Mouse (Mus musculus): ENCODE data around the gene Zfp638. TPM values are rescaled to one million over a fixed set of nuclear protein-coding genes. Genes with fewer than 3 reads are reported as not detected.

Zfp638 gene
- polyA plus RNA-seq, 1 experiment from 2014 or later, result 51.1 TPM

DNA sequence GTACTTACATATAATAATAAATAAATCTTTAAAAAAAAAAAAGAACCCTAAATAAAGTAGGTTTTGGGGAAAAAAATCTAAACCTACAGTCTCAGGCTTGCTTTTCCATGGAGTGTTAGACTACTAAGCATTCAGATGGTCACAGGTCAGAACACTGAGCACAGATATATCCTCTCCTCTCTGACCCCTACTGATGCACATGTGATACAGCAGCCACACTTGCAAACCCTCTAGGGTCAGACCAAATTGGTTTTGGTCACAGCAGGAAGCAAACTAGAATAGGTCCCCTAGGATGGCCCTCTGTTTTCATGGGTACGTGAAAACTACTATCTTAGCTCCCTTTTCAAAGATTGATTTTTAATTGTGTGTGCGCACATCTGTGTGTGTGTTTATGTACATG, 30.1 kb upstream of the Zfp638 start:
- Histone ChIP-seq H3K9ac (ENCODE audit: low read length) (no peak overlapping the region), H3K27me3 (ENCODE audit: control insufficient read depth, insufficient read depth, low read length) (no peaks in the 10 kb centered on the region), H3K4me1 (ENCODE audit: control insufficient read depth in 2 of 2, insufficient read depth in 2 of 2, low read length in 2 of 2) (peaks cover 0 to 2% of the 10 kb centered on the region in 2 experiments; a peak in 2 of 4 replicates), H3K9me3 (ENCODE audit: control insufficient read depth, low read length) (no peaks in the 10 kb centered on the region), H3K27ac (replicated peaks in 1 of 2; ENCODE audit: control insufficient read depth in 1 of 2, insufficient read depth in 1 of 2, low read depth in 2 of 2, low read length in 2 of 2) (no peak overlapping the region), H3K36me3 (ENCODE audit: control insufficient read depth, insufficient read depth, low read length) (no peaks in the 10 kb centered on the region), H3K4me3 (ENCODE audit: control insufficient read depth in 1 of 2, insufficient read depth in 1 of 2, low read depth in 1 of 2, low read length in 2 of 2) (no peak overlapping the region), H3K4me2 (ENCODE audit: low read length) (no peak overlapping the region)
- no peak for ATAC-seq (ENCODE audit: insufficient number of reproducible peaks, insufficient read depth, low FRiP score, low read depth)
- WGBS, result 84% methylated on average over 2 of the region's 2 CpGs

DNA sequence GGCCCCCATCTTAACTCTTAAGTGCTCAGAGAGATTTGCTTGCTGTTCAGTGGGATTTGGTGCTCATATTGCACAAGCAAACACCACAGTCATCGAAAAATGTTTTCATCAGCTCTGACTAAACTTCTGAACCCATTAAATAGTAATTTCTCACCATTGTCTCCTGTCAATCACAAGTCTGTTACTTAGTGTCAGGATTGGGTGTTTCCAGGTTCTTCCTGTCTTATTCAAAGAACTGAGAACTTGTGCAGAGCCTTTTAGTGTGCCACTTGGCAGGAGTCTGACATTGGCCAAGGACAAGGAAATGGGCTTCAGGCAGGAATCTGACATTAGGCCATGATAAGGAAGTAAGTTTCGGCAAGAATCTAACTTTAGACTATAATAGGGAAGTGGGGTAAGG, 28.9 kb upstream of the Zfp638 start:
- ATAC-seq (ENCODE audit: insufficient number of reproducible peaks, insufficient read depth, low FRiP score, low read depth), result no peak
- Histone ChIP-seq H3K36me3 (ENCODE audit: control insufficient read depth, insufficient read depth, low read length) (no peaks in the 10 kb centered on the region), H3K27me3 (ENCODE audit: control insufficient read depth, insufficient read depth, low read length) (no peaks in the 10 kb centered on the region), H3K9ac (ENCODE audit: low read length) (no peak overlapping the region), H3K4me3 (ENCODE audit: control insufficient read depth in 1 of 2, insufficient read depth in 1 of 2, low read depth in 1 of 2, low read length in 2 of 2) (no peak overlapping the region), H3K27ac (replicated peaks in 1 of 2; ENCODE audit: control insufficient read depth in 1 of 2, insufficient read depth in 1 of 2, low read depth in 2 of 2, low read length in 2 of 2) (no peak overlapping the region), H3K4me1 (ENCODE audit: control insufficient read depth in 2 of 2, insufficient read depth in 2 of 2, low read length in 2 of 2) (no peaks in the 10 kb centered on the region), H3K9me3 (ENCODE audit: control insufficient read depth, low read length) (no peaks in the 10 kb centered on the region), H3K4me2 (ENCODE audit: low read length) (no peak overlapping the region)
- 58% methylated on average over 2 of the region's 2 CpGs for WGBS

DNA sequence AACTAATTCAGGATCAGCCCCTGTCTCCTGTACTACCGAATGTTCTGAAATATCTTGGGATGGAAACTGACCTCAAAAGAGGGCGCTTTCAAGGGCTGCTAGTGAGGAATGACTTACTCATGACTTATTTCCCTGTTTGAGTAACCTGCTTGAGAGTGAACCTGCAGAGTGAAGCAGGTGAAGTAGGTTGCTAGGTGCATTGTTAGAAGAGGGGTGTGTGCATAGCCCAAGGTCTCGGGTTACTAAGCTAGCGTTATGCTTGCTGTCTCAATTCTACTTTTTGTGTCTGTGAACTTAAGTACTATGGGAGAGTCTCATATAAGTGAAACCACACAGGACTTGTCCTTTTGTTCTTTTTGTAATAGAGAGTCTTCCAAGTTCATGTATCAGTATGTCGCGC, 26.8 kb upstream of the Zfp638 start:
- Histone ChIP-seq H3K27me3 (ENCODE audit: control insufficient read depth, insufficient read depth, low read length) (no peaks in the 10 kb centered on the region), H3K27ac (replicated peaks in 1 of 2; ENCODE audit: control insufficient read depth in 1 of 2, insufficient read depth in 1 of 2, low read depth in 2 of 2, low read length in 2 of 2) (no peak overlapping the region), H3K36me3 (ENCODE audit: control insufficient read depth, insufficient read depth, low read length) (no peaks in the 10 kb centered on the region), H3K4me3 (ENCODE audit: control insufficient read depth in 1 of 2, insufficient read depth in 1 of 2, low read depth in 1 of 2, low read length in 2 of 2) (no peak overlapping the region), H3K9ac (ENCODE audit: low read length) (no peak overlapping the region), H3K9me3 (ENCODE audit: control insufficient read depth, low read length) (no peaks in the 10 kb centered on the region), H3K4me1 (ENCODE audit: control insufficient read depth in 2 of 2, insufficient read depth in 2 of 2, low read length in 2 of 2) (no peaks in the 10 kb centered on the region), H3K4me2 (ENCODE audit: low read length) (no peak overlapping the region)
- WGBS, result 84% methylated on average over 6 of the region's 6 CpGs
- ATAC-seq (ENCODE audit: insufficient number of reproducible peaks, insufficient read depth, low FRiP score, low read depth), result no peak

DNA sequence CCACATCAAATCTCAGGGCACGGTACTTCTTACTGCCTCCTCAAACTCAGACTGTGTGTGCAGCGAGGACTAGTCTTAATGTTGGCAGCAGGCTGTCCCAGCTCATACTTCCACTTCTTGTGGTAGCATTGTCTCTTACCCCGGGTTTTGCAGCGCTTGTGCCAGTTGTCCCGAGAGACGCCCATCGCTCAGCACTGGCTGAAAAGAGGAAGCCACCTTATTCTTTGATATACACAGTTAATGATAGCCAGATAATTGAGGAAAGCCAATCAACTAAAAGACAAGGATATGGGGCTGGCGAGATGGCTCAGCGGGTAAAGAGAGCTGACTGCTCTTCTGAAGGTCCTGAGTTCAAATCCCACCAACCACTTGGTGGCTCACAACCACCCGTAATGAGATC, 22.0 kb upstream of the Zfp638 start:
- no peaks in the 10 kb centered on the region for H3K36me3 ChIP-seq (ENCODE audit: control insufficient read depth, insufficient read depth, low read length)
- ATAC-seq (ENCODE audit: insufficient number of reproducible peaks, insufficient read depth, low FRiP score, low read depth), result no peak
- no peaks in the 10 kb centered on the region for H3K9me3 ChIP-seq (ENCODE audit: control insufficient read depth, low read length)
- no peaks in the 10 kb centered on the region for H3K4me1 ChIP-seq (ENCODE audit: control insufficient read depth in 2 of 2, insufficient read depth in 2 of 2, low read length in 2 of 2)
- H3K4me2 ChIP-seq (ENCODE audit: low read length), result no peak overlapping the region
- no peak overlapping the region for H3K9ac ChIP-seq (ENCODE audit: low read length)
- H3K27ac ChIP-seq (replicated peaks in 1 of 2; ENCODE audit: control insufficient read depth in 1 of 2, insufficient read depth in 1 of 2, low read depth in 2 of 2, low read length in 2 of 2), result no peak overlapping the region
- WGBS, result 84% methylated on average over 10 of the region's 10 CpGs
- no peaks in the 10 kb centered on the region for H3K27me3 ChIP-seq (ENCODE audit: control insufficient read depth, insufficient read depth, low read length)
- no peak overlapping the region for H3K4me3 ChIP-seq (ENCODE audit: control insufficient read depth in 1 of 2, insufficient read depth in 1 of 2, low read depth in 1 of 2, low read length in 2 of 2)

DNA sequence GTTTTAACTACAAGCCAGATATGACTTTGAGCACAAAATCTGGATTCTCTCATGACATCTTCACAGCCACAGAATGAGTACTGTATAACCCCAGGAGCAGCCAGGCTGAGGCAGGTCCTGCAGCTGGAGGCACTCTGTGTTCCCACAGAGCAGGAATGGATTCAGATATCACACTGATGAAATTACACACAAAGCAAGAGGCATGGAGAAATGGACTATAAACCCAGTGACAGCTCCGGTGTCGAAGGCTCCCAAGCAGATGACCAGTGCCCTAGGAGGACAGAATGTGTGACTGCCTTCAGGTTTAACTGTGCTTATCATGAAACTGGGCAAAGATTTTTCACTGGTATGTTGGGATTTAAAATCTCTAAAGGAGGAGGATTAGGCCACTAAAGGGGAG, 20.8 kb upstream of the Zfp638 start:
- H3K27ac ChIP-seq (replicated peaks in 1 of 2; ENCODE audit: control insufficient read depth in 1 of 2, insufficient read depth in 1 of 2, low read depth in 2 of 2, low read length in 2 of 2), result no peak overlapping the region
- H3K9ac ChIP-seq (ENCODE audit: low read length), result no peak overlapping the region
- 83% methylated on average over 2 of the region's 2 CpGs for WGBS
- H3K27me3 ChIP-seq (ENCODE audit: control insufficient read depth, insufficient read depth, low read length), result no peaks in the 10 kb centered on the region
- no peaks in the 10 kb centered on the region for H3K9me3 ChIP-seq (ENCODE audit: control insufficient read depth, low read length)
- H3K4me1 ChIP-seq (ENCODE audit: control insufficient read depth in 2 of 2, insufficient read depth in 2 of 2, low read length in 2 of 2), result no peaks in the 10 kb centered on the region
- ATAC-seq (ENCODE audit: insufficient number of reproducible peaks, insufficient read depth, low FRiP score, low read depth), result no peak
- H3K36me3 ChIP-seq (ENCODE audit: control insufficient read depth, insufficient read depth, low read length), result no peaks in the 10 kb centered on the region
- H3K4me2 ChIP-seq (ENCODE audit: low read length), result no peak overlapping the region
- no peak overlapping the region for H3K4me3 ChIP-seq (ENCODE audit: control insufficient read depth in 1 of 2, insufficient read depth in 1 of 2, low read depth in 1 of 2, low read length in 2 of 2)

DNA sequence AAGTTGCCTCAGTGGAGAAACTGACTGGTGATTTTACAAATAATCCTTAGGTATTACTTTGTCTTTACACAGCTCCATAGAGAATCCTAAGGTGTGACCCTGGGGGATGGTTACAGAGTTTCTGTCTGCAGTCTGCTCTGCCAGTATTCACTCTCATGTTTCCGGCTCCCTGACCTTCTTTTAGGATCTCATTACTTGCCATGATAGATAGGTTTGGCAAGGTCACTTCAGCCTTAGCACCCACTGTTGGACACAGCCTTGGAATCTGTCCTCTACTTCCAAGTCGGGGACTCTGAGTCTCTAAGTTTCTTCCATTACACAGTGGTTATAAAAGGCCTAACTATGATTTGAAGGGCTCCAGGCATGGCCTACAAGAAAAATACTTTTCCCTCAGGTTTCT, 17.5 kb upstream of the Zfp638 start:
- 75% methylated on average over 2 of the region's 2 CpGs for WGBS
- Histone ChIP-seq H3K4me2 (ENCODE audit: low read length) (no peak overlapping the region), H3K27ac (replicated peaks in 1 of 2; ENCODE audit: control insufficient read depth in 1 of 2, insufficient read depth in 1 of 2, low read depth in 2 of 2, low read length in 2 of 2) (no peak overlapping the region), H3K9me3 (ENCODE audit: control insufficient read depth, low read length) (no peaks in the 10 kb centered on the region), H3K4me3 (ENCODE audit: control insufficient read depth in 1 of 2, insufficient read depth in 1 of 2, low read depth in 1 of 2, low read length in 2 of 2) (no peak overlapping the region), H3K36me3 (ENCODE audit: control insufficient read depth, insufficient read depth, low read length) (no peaks in the 10 kb centered on the region), H3K27me3 (ENCODE audit: control insufficient read depth, insufficient read depth, low read length) (no peaks in the 10 kb centered on the region), H3K9ac (ENCODE audit: low read length) (no peak overlapping the region), H3K4me1 (ENCODE audit: control insufficient read depth in 2 of 2, insufficient read depth in 2 of 2, low read length in 2 of 2) (no peaks in the 10 kb centered on the region)
- no peak for ATAC-seq (ENCODE audit: insufficient number of reproducible peaks, insufficient read depth, low FRiP score, low read depth)

DNA sequence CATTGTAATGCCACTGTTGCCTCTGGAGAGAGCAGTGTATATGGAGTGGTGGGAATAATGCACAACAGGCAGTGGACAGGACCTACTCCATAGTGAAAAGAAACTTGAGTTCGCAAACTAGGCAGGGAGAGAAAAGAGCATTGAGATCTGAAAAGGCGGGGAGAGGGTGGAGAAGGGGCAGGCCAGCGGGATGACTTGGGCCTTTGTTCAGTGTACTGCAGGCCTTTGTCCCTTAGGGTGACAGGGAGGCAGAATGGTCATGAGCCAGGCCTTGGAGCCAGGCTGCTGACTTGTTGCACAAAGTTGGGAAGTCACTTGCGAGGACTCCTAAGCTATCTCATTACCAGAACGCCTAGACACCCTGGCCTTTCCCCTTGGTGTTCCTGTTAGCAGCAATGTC, 9.4 kb upstream of the Zfp638 start:
- no peak overlapping the region for H3K4me3 ChIP-seq (ENCODE audit: control insufficient read depth in 1 of 2, insufficient read depth in 1 of 2, low read depth in 1 of 2, low read length in 2 of 2)
- no peaks in the 10 kb centered on the region for H3K36me3 ChIP-seq (ENCODE audit: control insufficient read depth, insufficient read depth, low read length)
- H3K4me1 ChIP-seq (ENCODE audit: control insufficient read depth in 2 of 2, insufficient read depth in 2 of 2, low read length in 2 of 2), result peaks cover 4 to 8% of the 10 kb centered on the region in 2 experiments
- no peak overlapping the region for H3K4me2 ChIP-seq (ENCODE audit: low read length)
- WGBS, result 72% methylated on average over 5 of the region's 5 CpGs
- 0 out of 4 replicates have a peak overlapping the region, but pooled peaks of 1 of the 2 experiments have one; percentile 6 for H3K27ac ChIP-seq (replicated peaks in 1 of 2; ENCODE audit: control insufficient read depth in 1 of 2, insufficient read depth in 1 of 2, low read depth in 2 of 2, low read length in 2 of 2)
- H3K9me3 ChIP-seq (ENCODE audit: control insufficient read depth, low read length), result no peaks in the 10 kb centered on the region
- H3K27me3 ChIP-seq (ENCODE audit: control insufficient read depth, insufficient read depth, low read length), result no peaks in the 10 kb centered on the region
- H3K9ac ChIP-seq (ENCODE audit: low read length), result no peak overlapping the region
- no peak for ATAC-seq (ENCODE audit: insufficient number of reproducible peaks, insufficient read depth, low FRiP score, low read depth)

DNA sequence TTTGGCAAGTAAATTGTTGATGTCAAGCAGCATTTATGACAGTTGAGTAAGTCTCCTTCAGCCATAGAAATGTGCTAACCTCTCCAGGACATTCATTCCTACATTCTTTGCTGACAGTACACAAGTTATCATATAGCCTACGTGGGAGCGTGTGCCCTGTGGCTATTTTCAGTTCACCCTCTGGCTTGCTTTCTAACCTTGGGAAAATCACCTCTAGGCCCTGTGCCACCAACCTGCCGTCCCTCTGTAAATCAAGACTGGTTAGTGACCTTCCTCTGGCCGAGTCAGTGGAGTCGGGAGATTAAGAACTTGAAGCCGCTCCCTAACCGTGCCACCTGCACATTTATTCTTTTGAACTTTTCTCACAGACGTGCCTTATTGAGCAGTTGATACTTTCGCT, 6.9 kb upstream of the Zfp638 start:
- no peak overlapping the region for H3K4me3 ChIP-seq (ENCODE audit: control insufficient read depth in 1 of 2, insufficient read depth in 1 of 2, low read depth in 1 of 2, low read length in 2 of 2)

More for the DNA sequence above, 6.9 kb upstream of the Zfp638 start:
- peaks cover 7 to 8% of the 10 kb centered on the region in 2 experiments for H3K4me1 ChIP-seq (ENCODE audit: control insufficient read depth in 2 of 2, insufficient read depth in 2 of 2, low read length in 2 of 2)
- ATAC-seq (ENCODE audit: insufficient number of reproducible peaks, insufficient read depth, low FRiP score, low read depth), result peak; percentile 61
- no peaks in the 10 kb centered on the region for H3K9me3 ChIP-seq (ENCODE audit: control insufficient read depth, low read length)
- peak overlapping the region; percentile 86 to 94 for H3K27ac ChIP-seq (replicated peaks in 1 of 2; ENCODE audit: control insufficient read depth in 1 of 2, insufficient read depth in 1 of 2, low read depth in 2 of 2, low read length in 2 of 2)
- H3K9ac ChIP-seq (ENCODE audit: low read length), result no peak overlapping the region
- WGBS, result 44% methylated on average over 9 of the region's 9 CpGs
- H3K36me3 ChIP-seq (ENCODE audit: control insufficient read depth, insufficient read depth, low read length), result no peaks in the 10 kb centered on the region
- no peak overlapping the region for H3K4me2 ChIP-seq (ENCODE audit: low read length)
- no peaks in the 10 kb centered on the region for H3K27me3 ChIP-seq (ENCODE audit: control insufficient read depth, insufficient read depth, low read length)

All from heart, embryonic 14.5 days (tissue).